Mouse (Mus musculus) myocyte (in vitro differentiated cells): Measurements from ENCODE around the gene Stradb. TPM values are rescaled to one million over a fixed set of nuclear protein-coding genes. Genes with fewer than 3 reads are reported as not detected.
"Not testable (repeated sequence)": the region's sequence is repeated elsewhere in the genome, so short reads cannot be mapped to it uniquely, and the experiment has no call there.

Experiments used
- H3K27me3 ChIP-seq: one replicate; pipeline ENCODE4 v1.6.1; 2011; ENCODE audit not compliant: control insufficient read depth, insufficient read depth, insufficient read length
- H3K36me3 ChIP-seq: one replicate; pipeline ENCODE4 v1.6.1; 2011; ENCODE audit not compliant: control insufficient read depth, insufficient read depth
- H3K4me2 ChIP-seq: one replicate; pipeline ENCODE4 v1.6.1; 2011; ENCODE audit warnings: low read depth, control low read depth
- H3K4me3 ChIP-seq: one replicate; pipeline ENCODE4 v1.5.1; 2011; ENCODE audit warnings: mild to moderate bottlenecking, control low read depth, moderate library complexity
- H3K79me2 ChIP-seq: one replicate; pipeline ENCODE4 v1.6.1; 2011; ENCODE audit not compliant: control insufficient read depth, insufficient read depth
- H3ac ChIP-seq: one replicate; pipeline ENCODE4 v1.6.1; 2011; ENCODE audit not compliant: control insufficient read depth, insufficient read length
- CEBPB ChIP-seq: IDR thresholded peaks from 2 replicates; pipeline ENCODE4 v1.6.1; 2011; ENCODE audit warnings: mild to moderate bottlenecking, moderate library complexity; ENCODE audit not compliant: poor library complexity, insufficient read depth, severe bottlenecking
- E2F4 ChIP-seq: IDR thresholded peaks from one replicate; pipeline ENCODE4 v1.6.1; 2011; ENCODE audit warnings: mild to moderate bottlenecking, control low read depth, moderate library complexity; ENCODE audit not compliant: insufficient read depth
- MAX ChIP-seq: IDR thresholded peaks from one replicate; pipeline ENCODE4 v1.6.1; 2011; ENCODE audit warnings: low read depth, mild to moderate bottlenecking, control low read depth
- MYOD1 ChIP-seq, 3 experiments: IDR thresholded peaks; one replicate each; pipeline ENCODE4 v1.6.1; 2011; ENCODE audit warnings: control low read depth in 2 of 3, low read depth in 2 of 3, mild to moderate bottlenecking in 2 of 3, moderate library complexity in 1 of 3; ENCODE audit not compliant: insufficient read length in 2 of 3, control insufficient read depth in 1 of 3
- MYOG ChIP-seq, 3 experiments: IDR thresholded peaks; one replicate each; pipeline ENCODE4 v1.6.1; 2011; ENCODE audit warnings: control low read depth in 2 of 3, low read depth in 2 of 3, mild to moderate bottlenecking in 2 of 3; ENCODE audit not compliant: insufficient read length in 2 of 3, control insufficient read depth in 1 of 3, insufficient read depth in 1 of 3
- POLR2A ChIP-seq: IDR thresholded peaks from one replicate; pipeline ENCODE4 v1.6.1; 2011; ENCODE audit warnings: low read depth, mild to moderate bottlenecking, control low read depth, moderate library complexity; ENCODE audit not compliant: insufficient read length
- POLR2AphosphoS2 ChIP-seq: IDR thresholded peaks from one replicate; pipeline ENCODE4 v1.6.1; 2011; ENCODE audit warnings: low read depth, control low read depth; ENCODE audit not compliant: insufficient read length
- REST ChIP-seq: IDR thresholded peaks from one replicate; pipeline ENCODE4 v1.6.1; 2011; ENCODE audit warnings: mild to moderate bottlenecking, control low read depth, moderate library complexity; ENCODE audit not compliant: insufficient read depth, insufficient read length
- SRF ChIP-seq: IDR thresholded peaks from one replicate; pipeline ENCODE4 v1.6.1; 2011; ENCODE audit warnings: low read depth; ENCODE audit not compliant: control insufficient read depth, insufficient read length
- TCF12 ChIP-seq: IDR thresholded peaks from one replicate; pipeline ENCODE4 v1.6.1; 2011; ENCODE audit warnings: mild to moderate bottlenecking, control low read depth; ENCODE audit not compliant: poor library complexity, insufficient read depth, severe bottlenecking
- TCF3 ChIP-seq: IDR thresholded peaks from one replicate; pipeline ENCODE4 v1.6.1; 2011; ENCODE audit warnings: low read depth, control low read depth; ENCODE audit not compliant: insufficient read length
- USF1 ChIP-seq: IDR thresholded peaks from one replicate; pipeline ENCODE4 v1.6.1; 2011; ENCODE audit warnings: low read depth, mild to moderate bottlenecking, control low read depth, moderate library complexity
- polyA plus RNA-seq: library from polyadenylated mRNA; unstranded; fragments of >200 nt; fragmentation: generic; extraction: Trizol; gene quantifications from one replicate; pipeline ENCODE4 v1.2.1, GENCODE M21; 2012; ENCODE audit warnings: missing spikeins

The Stradb gene
- polyA plus RNA-seq, 1 experiment: 17.0 TPM

- H3K27me3 ChIP-seq: no peaks in the 10 kb centered on the region
Observed at GRCm38 (mm10) chr1:58955716-58956115, 17.6 kb upstream of the Stradb start.

GRCm38 (mm10) chr1:58956229-58956628, 17.1 kb upstream of the Stradb start:
- no peak overlapping the region for H3K4me3 ChIP-seq
- TF ChIP-seq USF1 (no peak), REST (no peak), POLR2A (no peak), MAX (no peak), MYOD1 (IDR thresholded peaks at IDR 0.05; ENCODE audit: control insufficient read depth in 1 of 3, insufficient read length in 2 of 3, low read depth in 2 of 3) (no peak), SRF (no peak), POLR2AphosphoS2 (no peak), TCF12 (no peak), CEBPB (no peak), TCF3 (no peak), MYOG (IDR thresholded peaks at IDR 0.05; ENCODE audit: control insufficient read depth in 1 of 3, insufficient read depth in 1 of 3, insufficient read length in 2 of 3, low read depth in 2 of 3) (no peak), E2F4 (no peak)

More at GRCm38 (mm10) chr1:58955716-58956115, 17.6 kb upstream of the Stradb start:
- Histone ChIP-seq H3K36me3 (no peaks in the 10 kb centered on the region), H3K79me2 (peaks cover 71% of the 10 kb centered on the region), H3K4me2 (no peak overlapping the region), H3ac (no peak overlapping the region), H3K4me3 (no peak overlapping the region)
- TF ChIP-seq MAX: no peak
- no peak for TF ChIP-seq REST
- TF ChIP-seq SRF: no peak
- TF ChIP-seq POLR2AphosphoS2: no peak
- no peak for TF ChIP-seq TCF3
- TF ChIP-seq POLR2A: no peak
- no peak for TF ChIP-seq MYOD1 (IDR thresholded peaks at IDR 0.05; ENCODE audit: control insufficient read depth in 1 of 3, insufficient read length in 2 of 3, low read depth in 2 of 3)
- no peak for TF ChIP-seq MYOG (IDR thresholded peaks at IDR 0.05; ENCODE audit: control insufficient read depth in 1 of 3, insufficient read depth in 1 of 3, insufficient read length in 2 of 3, low read depth in 2 of 3)
- no peak for TF ChIP-seq E2F4
- TF ChIP-seq CEBPB: no peak
- TF ChIP-seq TCF12: no peak
- no peak for TF ChIP-seq USF1

GRCm38 (mm10) chr1:58957931-58958330, 15.4 kb upstream of the Stradb start:
- peaks cover 89% of the 10 kb centered on the region for H3K79me2 ChIP-seq
- H3K4me2 ChIP-seq: no peak overlapping the region
- no peaks in the 10 kb centered on the region for H3K27me3 ChIP-seq
- no peaks in the 10 kb centered on the region for H3K36me3 ChIP-seq
- TF ChIP-seq MAX (no peak), TCF3 (no peak)
- no peak overlapping the region for H3ac ChIP-seq
- no peak overlapping the region for H3K4me3 ChIP-seq

More at GRCm38 (mm10) chr1:58956229-58956628, 17.1 kb upstream of the Stradb start:
- Histone ChIP-seq H3K4me2 (no peak overlapping the region), H3K36me3 (no peaks in the 10 kb centered on the region), H3ac (no peak overlapping the region), H3K79me2 (peaks cover 74% of the 10 kb centered on the region), H3K27me3 (no peaks in the 10 kb centered on the region)

- H3K36me3 ChIP-seq, H3K4me2 ChIP-seq, H3ac ChIP-seq, H3K27me3 ChIP-seq, H3K4me3 ChIP-seq: not testable (repeated sequence)
- H3K79me2 ChIP-seq: peaks cover 91% of the 10 kb centered on the region
Observed at GRCm38 (mm10) chr1:58958789-58959526, 14.4 kb upstream of the Stradb start.

- Histone ChIP-seq H3K79me2 (peaks cover 90% of the 10 kb centered on the region), H3K4me3 (no peak overlapping the region), H3K36me3 (no peaks in the 10 kb centered on the region), H3K4me2 (no peak overlapping the region), H3ac (no peak overlapping the region), H3K27me3 (no peaks in the 10 kb centered on the region)
- TF ChIP-seq TCF12 (no peak), MYOD1 (IDR thresholded peaks at IDR 0.05; ENCODE audit: control insufficient read depth in 1 of 3, insufficient read length in 2 of 3, low read depth in 2 of 3) (no peak), MYOG (IDR thresholded peaks at IDR 0.05; ENCODE audit: control insufficient read depth in 1 of 3, insufficient read depth in 1 of 3, insufficient read length in 2 of 3, low read depth in 2 of 3) (no peak), POLR2AphosphoS2 (no peak), POLR2A (no peak), REST (no peak), USF1 (no peak), E2F4 (no peak), CEBPB (no peak), TCF3 (no peak), SRF (no peak)
Observed at GRCm38 (mm10) chr1:58959682-58960081, 13.6 kb upstream of the Stradb start.
